Mouse (Mus musculus): ENCODE measurements around the gene Zfp560. TPM values are rescaled to one million over a fixed set of nuclear protein-coding genes. Genes with fewer than 3 reads are reported as not detected.

The Zfp560 gene
- total RNA-seq (2023): 0.95 and 1.5 TPM in 2 replicates

DNA sequence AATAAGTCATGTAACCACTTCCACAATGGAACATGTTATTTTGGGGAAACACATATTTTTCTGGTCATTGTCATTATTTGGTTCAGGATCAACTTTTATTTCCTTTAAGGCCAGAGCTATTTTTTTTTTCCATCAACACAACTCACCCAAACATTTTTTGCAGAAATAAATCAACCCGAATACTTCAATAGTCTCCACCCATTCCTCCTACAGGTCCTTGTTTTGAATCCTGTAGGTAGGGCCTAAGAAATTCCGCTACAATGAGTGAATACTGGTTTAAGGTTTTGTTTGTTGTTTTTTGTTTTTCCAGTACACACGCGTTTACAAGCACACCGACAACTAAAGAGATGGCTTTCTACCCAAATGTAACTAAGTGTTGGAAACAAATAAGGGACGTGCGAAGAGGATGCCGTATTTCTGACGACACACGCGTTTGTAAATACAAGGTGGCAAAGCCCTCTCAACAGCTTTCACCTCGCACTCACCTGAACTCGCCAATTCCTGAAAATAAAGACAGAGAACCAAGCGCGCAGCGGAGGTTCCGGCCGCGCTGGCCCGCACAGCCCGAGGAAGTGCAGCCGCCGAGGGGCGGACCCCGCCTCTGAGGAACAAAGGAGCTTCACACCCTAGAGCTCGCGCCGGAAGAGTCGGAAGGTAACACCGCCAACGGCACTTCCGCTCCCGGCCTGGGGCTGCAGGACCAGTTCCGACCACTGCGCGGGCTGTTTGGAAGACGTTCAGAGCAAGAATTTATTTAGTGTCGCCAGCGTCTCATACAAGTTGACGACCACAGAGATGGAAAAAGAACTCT is at the start of gene Zfp560:
Gene Zfp560, minus strand, starts transcription at position 646 of the 811 bp plus-strand sequence.

DNA sequence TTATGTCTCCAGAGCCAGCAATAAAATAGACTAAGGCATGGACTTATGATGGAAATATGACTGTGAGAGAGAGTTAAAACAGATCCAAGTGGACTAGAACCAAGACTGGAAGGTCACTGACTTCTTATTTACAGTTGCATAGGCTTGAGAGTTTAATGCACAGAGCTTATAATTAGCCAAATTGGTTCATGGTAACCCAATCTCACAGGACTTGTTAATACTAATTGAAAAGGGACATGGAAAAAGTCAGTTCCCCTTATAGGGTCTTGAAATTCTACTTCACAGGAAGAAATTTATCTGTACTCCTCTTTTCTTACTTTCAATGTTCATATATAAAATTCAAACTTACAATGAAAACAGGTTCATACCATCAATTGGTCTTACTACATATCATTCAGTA is 49.0 kb downstream of the Zfp560 start, which contains the start of gene Olfr18:
Gene Olfr18, minus strand, starts transcription at position 101 of the 400 bp plus-strand sequence.

DNA sequence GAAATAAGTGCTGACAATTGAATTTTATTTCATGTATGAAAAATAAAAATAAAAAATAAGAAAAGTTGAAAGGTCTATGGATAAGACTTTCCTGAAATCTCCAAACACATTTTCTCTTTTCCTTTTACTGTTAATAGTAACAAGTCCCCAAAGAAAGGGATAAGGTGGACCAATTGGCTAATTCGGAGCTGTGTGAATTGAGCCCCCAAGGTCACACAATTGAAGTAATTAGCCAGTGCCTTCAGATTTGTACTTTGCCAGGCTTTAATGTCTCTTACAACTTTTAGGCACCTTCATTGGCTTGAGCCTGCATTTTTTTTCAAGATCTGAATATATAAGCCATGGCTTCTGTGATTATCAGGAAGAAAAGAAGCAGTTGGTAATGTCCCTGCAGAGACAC is 86.7 kb downstream of the Zfp560 start, which contains the start of gene Olfr873:
Gene Olfr873, plus strand, starts transcription at position 301 of the 400 bp plus-strand sequence.

Other genes with a start within 250 kb of the Zfp560 start
- not detected in 2 replicates for gene Olfr870, start 211.1 kb downstream of the Zfp560 start, total RNA-seq (2023)
- gene Olfr871, start 173.0 kb downstream of the Zfp560 start, total RNA-seq (2023): not detected in 2 replicates
- not detected in 2 replicates for gene Olfr872, start 148.1 kb downstream of the Zfp560 start, total RNA-seq (2023)
- not detected in 2 replicates for gene Olfr39, start 102.8 kb downstream of the Zfp560 start, total RNA-seq (2023)
- not detected in 2 replicates for gene Olfr873, start 86.6 kb downstream of the Zfp560 start, total RNA-seq (2023)
- not detected in 2 replicates for gene Olfr18, start 49.1 kb downstream of the Zfp560 start, total RNA-seq (2023)
- gene Zfp26, start 75.0 kb upstream of the Zfp560 start, total RNA-seq (2023): 13.7 and 18.8 TPM in 2 replicates
- 11.5 and 12.5 TPM in 2 replicates for gene Zfp426, start 107.6 kb upstream of the Zfp560 start, total RNA-seq (2023)
- 8.1 and 8.7 TPM in 2 replicates for gene Zfp266, start 136.2 kb upstream of the Zfp560 start, total RNA-seq (2023)
- 1.7 and 2.0 TPM in 2 replicates for gene Zfp846, start 196.1 kb upstream of the Zfp560 start, total RNA-seq (2023)